Mouse (Mus musculus) liver, embryonic 13.5 days (tissue): ENCODE measurements at regions not wholly inside any gene's neighbourhood (a gene's known extent, or its start where the extent isn't known, plus 50 kb on each side); places are given as distances from the start of the nearest gene placed in this dataset.

Experiments used
- ATAC-seq: fragments of 200-750 bp; cut with Nextera tagmentation; 2 replicates; pipeline ENCODE4 v1.8.0; 2017; ENCODE audit warnings: low read depth, mild to moderate bottlenecking, moderate number of reproducible peaks, moderate library complexity
- DNase-seq: peaks from one replicate; pipeline ENCODE4 v3.0.0; 2022
- H3K27ac ChIP-seq: fragments of 300-500 bp; sonication (generic); 2 replicates; pipeline ENCODE4 v1.5.1; 2015; ENCODE audit warnings: moderate library complexity, mild to moderate bottlenecking, inconsistent platforms
- H3K27me3 ChIP-seq: fragments of 300-500 bp; sonication (generic); 2 replicates; pipeline ENCODE4 v1.6.1; 2015; ENCODE audit warnings: mild to moderate bottlenecking, inconsistent platforms
- H3K36me3 ChIP-seq: fragments of 300-500 bp; sonication (generic); 2 replicates; pipeline ENCODE4 v1.6.1; 2015; ENCODE audit warnings: mild to moderate bottlenecking, inconsistent platforms
- H3K4me1 ChIP-seq: fragments of 300-500 bp; sonication (generic); replicated peaks from 2 replicates; pipeline ENCODE4 v1.6.1; 2015; ENCODE audit warnings: inconsistent platforms
- H3K4me2 ChIP-seq: fragments of 300-500 bp; sonication (generic); 2 replicates; pipeline ENCODE4 v1.6.1; 2015; ENCODE audit warnings: inconsistent platforms, mild to moderate bottlenecking, moderate library complexity
- H3K4me3 ChIP-seq: fragments of 300-500 bp; sonication (generic); replicated peaks from 2 replicates; pipeline ENCODE4 v1.5.1; 2015; ENCODE audit warnings: mild to moderate bottlenecking, inconsistent platforms
- H3K9ac ChIP-seq: fragments of 300-500 bp; sonication (generic); 2 replicates; pipeline ENCODE4 v1.6.1; 2015; ENCODE audit warnings: mild to moderate bottlenecking, inconsistent platforms
- H3K9me3 ChIP-seq: fragments of 300-500 bp; sonication (generic); replicated peaks from 2 replicates; pipeline ENCODE4 v1.6.1; 2016; ENCODE audit warnings: inconsistent platforms
- whole genome bisulfite sequencing: fragments of 180-500 bp; shearing (Covaris S2); methylation state at CpG from one replicate; pipeline ENCODE4 v1.1.7; 2015; ENCODE audit not compliant: insufficient replicate concordance; 5-methylcytosine and 5-hydroxymethylcytosine counted together

DNA sequence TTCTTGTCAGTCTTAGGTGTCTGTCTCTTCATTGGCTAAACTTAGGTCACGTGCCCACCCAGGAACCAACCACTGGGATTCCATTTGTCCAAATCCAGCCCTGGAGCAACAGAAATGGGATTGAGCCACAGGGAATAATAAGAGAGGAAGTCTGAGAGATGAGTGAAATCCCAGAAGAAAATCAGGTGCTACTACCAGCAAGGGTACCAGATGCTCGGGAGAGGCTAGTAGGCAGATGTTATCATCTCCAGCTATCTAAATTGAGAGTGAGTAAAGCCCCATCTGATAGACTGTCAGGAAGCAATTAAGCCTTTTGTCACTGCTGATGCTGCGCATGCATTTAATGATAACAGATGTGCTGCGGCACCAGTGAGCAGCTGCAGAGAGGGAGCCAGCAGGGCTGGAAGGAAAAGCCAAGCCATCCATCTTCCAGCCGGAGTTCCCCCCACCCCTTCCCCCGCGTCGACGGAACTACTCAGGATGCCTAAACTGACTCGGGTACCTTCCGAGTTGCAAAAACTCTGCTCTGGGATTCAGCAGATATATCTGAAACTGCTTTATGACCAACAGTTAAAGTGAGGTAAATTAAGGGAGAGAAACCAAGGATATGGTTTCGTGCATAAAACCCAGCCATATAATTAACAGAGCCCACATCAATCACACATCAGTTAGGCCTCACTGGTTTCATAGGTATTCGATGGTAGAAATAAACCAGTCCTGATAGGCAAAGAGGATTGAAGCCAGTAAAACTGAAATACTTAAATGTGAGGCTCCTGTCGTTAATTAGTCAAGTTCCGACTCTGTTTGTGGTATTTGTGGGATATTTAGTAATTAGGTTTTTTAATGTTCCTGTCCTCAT lies 53.1 kb upstream of the Fam78b start:
- Histone ChIP-seq H3K27ac (no peak overlapping the region), H3K9ac (no peak overlapping the region), H3K27me3 (no peaks in the 10 kb centered on the region), H3K4me2 (no peak overlapping the region), H3K36me3 (no peaks in the 10 kb centered on the region), H3K4me1 (no peaks in the 10 kb centered on the region), H3K9me3 (no peaks in the 10 kb centered on the region), H3K4me3 (no peak overlapping the region)
- DNase-seq (no peak), ATAC-seq (no peak)
- WGBS = 37% methylated on average over 15 of the region's 15 CpGs
